Mouse (Mus musculus): Measurements from ENCODE around the gene Ptk6.

Gene Ptk6

DNA sequence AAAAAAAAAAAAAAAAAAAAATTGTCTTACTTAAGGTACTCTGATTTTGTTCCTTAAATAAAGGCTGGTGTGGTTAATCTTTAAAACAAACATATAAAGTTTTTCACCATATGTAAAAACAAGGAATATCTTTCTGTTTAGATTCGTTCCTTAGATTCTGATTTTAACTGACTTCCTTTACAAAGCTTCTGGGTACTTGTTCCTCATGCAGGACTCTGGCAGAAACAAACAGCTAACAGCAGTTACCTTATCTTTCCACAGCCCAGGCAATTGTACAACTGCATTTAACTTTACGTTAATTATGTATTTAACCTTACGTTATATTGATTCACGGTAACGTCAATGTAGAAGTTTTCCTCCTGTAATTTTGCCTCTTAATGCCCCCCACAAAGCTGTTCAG lies 36.1 kb downstream of the Ptk6 start:
- DNase-seq (ENCODE audit: low spot score in 2 of 2) = no peak

DNA sequence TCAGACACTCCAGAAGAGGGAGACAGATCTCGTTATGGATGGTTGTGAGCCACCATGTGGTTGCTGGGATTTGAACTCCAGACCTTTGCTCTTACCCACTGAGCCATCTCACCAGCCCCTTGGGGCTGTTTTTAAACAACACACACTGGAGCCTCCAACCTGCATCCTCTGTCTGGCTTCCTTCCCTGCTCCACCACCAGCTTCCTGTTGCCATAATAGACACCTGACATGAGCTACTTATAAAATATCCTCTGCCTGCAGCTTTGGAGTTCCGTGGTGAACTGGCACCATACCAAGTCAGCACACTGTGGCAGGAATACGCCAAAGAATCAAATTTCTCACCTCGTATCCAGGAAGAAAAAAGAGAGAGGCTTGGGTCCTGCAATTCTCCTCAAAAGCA lies 41.8 kb downstream of the Ptk6 start:
- no peak for DNase-seq (ENCODE audit: low spot score in 2 of 2)

DNA sequence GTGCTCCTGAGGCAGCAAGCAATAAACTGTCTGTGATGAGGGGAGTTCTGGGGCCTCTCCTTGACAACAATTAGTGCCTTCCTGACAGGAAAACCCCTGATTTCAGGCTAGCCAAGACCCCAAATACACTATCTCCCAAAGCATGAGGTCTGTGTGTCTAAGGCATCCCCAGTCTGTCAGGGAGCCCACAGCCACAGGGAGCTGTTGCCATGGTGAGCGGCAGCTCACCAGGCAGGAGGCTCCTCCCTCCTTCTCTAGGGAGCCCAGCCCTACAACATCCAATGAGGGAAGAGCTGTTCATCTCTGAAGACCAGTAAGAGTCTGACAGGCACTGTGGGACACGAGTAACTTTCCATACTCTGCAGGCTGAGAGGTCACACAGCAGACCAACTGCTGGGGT lies 42.8 kb downstream of the Ptk6 start:
- DNase-seq (ENCODE audit: low spot score in 2 of 2) = no peak

DNA sequence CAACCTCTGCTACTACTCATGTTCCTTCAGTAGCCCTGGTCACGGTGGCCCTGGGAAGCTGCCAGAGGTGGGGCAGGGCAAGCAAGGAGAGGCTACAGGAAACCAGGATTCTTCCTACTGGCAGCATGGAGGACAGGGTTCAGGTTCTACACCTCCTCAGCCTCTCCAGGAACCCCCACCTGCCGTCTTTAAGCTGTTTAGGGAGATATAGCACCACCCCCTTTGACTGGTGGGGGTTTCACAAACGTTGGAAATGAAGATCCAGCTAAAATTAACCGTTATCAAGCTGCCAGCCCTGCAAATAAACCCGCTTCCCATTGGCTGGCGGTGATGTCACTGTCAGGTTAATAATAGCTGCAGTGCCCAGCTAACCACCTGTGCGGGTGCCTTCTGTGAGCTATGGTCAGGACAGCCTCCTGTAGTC lies 43.5 kb downstream of the Ptk6 start:
- DNase-seq (ENCODE audit: low spot score in 2 of 2) = no peak

DNA sequence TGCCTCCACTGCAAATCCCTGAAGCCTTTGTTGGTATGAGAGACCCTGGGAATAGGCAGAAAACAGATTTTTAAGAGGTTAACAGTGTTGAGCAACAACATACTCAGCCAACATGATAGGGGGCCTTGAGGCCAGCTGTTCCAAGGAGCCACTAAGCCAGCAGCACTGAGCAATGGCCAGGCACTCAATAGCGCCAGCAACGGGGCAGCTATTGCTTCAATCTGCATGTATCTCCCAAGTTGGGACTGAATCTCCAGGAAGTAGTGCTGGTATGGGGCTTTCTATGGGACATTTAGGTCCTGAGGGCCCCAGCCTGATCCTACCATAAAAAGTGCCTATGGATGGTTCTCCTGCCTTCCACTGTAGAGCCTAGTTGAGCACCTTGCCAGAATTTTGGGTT lies 44.1 kb downstream of the Ptk6 start:
- DNase-seq (ENCODE audit: low spot score in 2 of 2) = no peak

DNA sequence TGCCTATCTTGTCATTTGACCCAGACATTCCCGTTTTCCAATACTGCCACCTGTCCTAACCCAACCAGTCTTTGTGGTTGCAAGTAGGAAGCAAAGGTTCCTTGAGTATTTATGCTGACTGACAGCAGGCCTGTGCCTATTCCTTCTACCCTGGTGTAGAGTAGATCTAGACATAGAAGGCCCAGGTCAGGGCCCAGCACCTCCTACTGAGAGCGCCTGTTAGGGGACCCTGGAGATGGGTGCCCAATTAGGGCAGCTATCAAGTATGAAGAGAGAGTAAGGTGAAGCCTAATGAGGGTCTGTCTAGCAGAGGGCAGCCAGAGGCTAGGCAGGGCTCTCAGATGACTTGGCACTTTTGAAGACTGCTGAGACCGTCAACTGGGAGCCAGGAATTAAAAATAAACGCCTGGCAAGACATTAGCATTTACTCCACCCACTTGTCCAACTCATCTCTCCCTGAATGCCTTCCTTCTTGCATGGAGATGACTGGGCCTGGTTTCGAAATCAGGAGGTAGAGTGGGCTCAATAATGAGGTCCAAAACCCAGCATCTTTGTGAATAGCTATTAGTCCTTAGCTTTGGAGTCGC lies 44.8 kb downstream of the Ptk6 start:
- DNase-seq (ENCODE audit: low spot score in 2 of 2) = no peak

DNA sequence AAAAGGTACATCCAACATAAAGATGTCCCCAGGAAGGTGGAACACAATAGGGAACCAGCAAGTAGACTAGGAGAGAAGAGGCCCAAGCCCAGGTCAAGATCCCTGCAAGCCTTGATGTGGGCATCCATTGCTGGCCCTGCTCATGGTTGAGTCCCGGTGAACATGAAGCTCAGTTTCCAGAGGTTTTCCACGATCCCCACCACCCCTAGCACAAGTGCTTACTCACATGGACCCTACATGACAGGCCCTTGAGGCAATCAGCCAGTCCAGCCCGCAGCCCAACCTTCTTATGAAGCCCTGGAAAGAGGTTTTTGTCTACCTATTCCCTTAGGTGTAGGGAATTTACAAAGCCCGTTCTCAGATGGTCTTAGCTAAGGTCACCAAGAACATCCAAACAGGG lies 45.4 kb downstream of the Ptk6 start:
- no peak for DNase-seq (ENCODE audit: low spot score in 2 of 2)

DNA sequence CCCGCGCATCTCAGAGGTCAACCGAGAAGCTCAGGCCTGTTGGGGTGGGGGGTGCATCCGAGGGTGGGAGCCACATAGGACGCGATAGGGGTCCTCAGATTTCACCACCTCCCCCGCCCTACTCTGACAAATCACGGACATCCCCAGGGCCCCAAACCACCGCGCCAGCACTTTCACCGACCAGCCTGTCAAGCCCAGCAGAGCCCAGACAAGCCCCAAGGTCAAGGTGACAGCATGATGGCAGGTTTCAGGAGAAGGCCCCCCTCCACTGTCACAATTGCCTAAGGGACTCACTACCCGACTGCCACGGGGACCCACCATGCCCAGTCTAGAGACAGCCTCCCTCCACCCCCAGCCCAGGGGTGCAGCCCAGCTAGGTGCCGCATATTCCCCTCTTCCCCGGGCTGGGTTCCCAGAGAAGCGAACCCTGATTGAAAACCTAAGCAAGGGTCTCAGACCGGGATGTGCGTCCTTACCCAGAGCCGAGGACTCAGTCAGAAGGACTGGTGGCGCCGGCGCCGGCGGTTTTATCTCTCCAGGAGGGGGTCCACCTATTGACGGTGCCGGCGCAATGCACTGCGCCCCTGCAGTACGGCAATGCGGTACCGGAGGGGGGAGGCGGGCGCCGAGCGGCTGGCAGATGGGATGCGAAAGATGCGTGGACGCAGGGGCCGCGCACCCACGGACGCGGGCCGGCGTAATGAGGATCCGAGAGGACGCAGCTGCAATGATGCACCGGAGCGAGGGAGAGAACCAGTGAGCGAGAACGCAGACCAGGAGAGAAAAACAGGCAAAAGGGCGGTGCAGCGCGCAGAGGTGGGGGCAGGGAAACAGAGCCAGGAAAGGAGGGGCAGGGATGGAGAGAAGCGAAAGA lies 46.1 kb downstream of the Ptk6 start, which contains the start of gene Eef1a2:
TSS of gene Eef1a2 (minus strand) at position 767 of the 874 bp plus-strand sequence.
- DNase-seq (ENCODE audit: low spot score in 2 of 2) = no peak

DNA sequence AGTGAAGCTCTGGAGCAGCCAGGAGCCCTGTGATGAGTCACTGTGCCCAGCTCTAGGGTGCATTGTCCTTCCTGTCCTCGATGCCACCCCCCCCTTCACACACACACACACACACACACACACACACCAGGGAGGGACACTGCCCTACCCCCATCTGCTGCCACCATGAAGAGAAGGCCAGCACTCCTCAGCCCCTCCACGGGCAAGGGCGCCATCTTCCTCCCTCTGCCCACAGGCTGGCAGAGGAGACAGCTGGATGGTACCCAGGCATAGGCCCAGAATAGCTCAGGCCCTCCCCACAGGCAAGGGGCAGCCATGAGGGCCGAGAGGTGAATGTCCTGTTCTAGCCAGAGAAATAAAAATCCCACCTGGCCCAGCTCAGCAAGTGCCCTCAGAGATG lies 46.8 kb downstream of the Ptk6 start:
- DNase-seq (ENCODE audit: low spot score in 2 of 2) = no peak

DNA sequence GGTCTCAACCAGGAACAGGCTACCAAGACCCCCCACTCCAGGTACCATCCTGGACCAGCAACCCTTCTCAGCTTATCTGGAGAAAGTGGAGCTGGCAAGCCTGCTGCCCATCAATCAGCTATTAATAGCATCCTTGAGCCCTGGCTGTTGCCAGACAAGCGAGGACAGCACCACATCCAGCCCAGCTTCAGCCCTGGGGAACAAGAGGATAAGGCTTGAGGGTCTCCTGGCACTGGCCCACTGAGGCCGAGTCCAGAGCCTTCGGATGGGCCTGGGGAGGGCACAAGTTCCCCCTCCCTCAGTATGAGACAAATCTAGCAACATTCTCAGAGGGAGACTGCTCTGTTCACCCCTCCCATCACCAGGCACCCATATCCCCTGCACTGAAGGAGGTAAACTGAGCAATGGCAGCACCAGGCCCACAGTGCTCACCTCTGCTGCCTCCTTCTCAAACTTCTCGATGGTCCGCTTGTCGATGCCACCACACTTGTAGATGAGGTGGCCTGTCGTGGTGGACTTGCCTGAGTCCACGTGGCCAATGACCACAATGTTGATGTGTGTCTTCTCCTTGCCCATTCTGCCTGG lies 47.7 kb downstream of the Ptk6 start:
- no peak for DNase-seq (ENCODE audit: low spot score in 2 of 2)

DNA sequence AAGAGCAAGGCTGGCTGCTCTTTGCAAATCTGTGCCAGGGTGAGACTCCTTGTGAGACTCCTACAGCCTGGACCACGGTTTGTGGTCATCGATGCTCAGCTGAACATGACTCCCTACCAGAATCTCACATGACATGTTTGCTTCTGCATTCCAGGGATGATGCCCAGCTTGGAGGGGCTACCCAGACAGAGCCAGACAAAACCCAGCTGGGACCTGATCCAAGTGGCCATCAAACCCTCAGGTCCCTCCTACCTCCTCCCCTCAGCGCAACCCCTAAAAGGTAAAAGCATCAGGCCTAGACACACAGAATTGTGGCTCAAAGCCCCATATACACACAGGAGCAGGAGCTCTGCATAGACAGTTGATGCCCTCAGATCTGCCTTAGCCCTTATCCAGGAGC lies 48.2 kb downstream of the Ptk6 start:
- no peak for DNase-seq (ENCODE audit: low spot score in 2 of 2)

DNA sequence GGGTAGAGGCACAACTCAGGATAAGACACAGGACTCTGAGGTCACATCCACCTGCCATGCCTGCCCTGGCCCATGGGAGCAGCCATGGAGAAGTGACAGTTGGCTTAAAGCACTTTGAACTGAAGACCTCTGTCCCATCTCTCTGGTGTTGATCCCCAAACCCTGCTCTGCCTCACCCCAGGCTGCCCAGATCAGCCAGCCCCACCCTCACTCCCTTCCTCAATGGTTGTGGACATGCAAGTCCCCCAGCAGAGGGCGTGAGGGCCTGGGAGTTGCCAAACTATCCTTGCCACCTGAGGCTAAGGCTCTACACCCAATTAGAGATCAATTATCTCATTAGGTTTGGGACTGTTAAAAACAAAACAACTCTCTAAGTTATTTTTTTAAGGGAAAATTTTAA lies 48.8 kb downstream of the Ptk6 start:
- peak in 1 of 2 experiments; percentile 11 for DNase-seq (ENCODE audit: low spot score in 2 of 2)

DNA sequence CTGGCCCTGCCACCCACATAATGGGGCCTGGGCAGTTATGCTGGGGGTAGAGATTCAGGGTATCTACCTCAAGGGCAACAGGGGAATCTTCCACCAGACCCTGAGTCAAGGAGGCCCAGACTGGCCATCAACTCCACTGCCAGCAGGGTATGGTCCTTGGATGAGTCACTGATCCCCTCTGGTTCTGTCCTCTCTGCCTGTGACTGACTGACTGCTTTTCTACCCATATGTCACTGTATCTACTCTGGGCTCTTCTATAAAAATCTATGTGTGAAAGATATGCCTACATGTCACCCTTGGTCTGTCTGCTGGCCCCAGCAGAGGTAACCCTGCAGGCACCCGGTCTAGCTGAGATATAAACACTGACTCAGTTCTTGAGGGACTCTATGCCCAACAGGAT lies 49.5 kb downstream of the Ptk6 start:
- no peak for DNase-seq (ENCODE audit: low spot score in 2 of 2)

DNA sequence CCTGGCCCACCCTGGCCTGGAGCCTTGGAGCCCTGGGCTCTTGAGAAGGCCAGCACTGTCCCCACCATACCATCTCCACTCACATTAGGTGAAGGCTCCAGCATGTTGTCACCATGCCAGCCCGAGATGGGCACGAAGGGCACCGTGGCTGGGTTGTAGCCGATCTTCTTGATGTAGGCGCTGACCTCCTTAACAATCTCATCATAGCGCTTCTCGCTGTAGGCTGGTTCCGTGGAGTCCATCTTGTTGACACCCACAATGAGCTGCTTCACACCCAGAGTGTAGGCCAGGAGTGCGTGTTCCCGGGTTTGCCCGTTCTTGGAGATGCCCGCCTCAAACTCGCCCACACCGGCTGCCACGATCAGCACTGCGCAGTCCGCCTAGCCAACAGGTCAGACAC lies 49.9 kb downstream of the Ptk6 start:
- DNase-seq (ENCODE audit: low spot score in 2 of 2) = no peak

DNA sequence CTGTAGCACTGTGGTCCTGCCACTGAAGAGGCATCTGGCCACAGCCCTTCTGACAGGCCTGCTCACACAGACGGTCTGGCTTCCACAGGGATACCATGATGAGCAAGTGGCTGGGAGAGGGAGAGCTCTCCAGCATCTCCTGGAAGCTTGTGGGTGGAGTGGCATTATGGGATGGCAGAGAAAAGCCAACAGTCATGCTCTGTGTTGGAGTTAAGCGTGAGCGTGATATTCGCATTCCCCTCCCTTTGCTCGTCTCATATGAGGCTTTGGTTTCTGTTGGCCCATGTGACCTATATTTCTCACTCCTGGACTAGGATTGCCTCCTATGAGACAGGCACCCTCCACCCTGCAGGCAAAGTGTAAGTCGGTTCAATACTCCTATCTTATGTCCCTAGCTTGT lies 52.3 kb downstream of the Ptk6 start:
- DNase-seq (ENCODE audit: low spot score in 2 of 2) = no peak

DNA sequence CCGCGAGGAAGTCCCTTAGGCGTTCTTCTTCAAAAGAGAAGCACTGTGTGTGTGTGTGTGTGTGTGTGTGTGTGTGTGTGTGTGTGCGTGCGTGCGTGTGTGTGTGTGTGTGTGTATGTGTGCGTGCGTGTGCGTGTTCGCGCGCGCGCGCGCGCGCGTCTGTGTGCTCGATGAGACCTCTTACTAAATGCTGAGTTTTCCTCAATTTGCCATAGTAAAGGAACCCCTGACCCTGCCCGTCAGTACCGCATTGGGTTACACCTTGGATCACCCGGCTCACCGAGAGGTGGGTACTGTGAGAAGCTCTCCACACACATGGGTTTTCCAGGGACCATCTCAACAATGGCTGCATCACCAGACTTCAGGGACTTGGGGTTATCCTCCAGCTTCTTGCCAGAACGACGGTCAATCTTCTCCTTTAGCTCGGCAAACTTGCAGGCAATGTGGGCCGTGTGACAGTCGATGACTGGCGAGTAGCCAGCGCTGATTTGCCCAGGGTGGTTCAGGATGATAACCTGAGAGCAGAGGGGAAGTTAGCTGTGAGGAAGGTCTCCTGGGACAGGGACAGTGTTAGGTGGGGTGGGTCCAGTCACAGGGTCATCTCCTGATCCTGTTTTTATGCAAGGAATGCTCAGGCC lies 54.2 kb downstream of the Ptk6 start:
- DNase-seq (ENCODE audit: low spot score in 2 of 2) = no peak

DNA sequence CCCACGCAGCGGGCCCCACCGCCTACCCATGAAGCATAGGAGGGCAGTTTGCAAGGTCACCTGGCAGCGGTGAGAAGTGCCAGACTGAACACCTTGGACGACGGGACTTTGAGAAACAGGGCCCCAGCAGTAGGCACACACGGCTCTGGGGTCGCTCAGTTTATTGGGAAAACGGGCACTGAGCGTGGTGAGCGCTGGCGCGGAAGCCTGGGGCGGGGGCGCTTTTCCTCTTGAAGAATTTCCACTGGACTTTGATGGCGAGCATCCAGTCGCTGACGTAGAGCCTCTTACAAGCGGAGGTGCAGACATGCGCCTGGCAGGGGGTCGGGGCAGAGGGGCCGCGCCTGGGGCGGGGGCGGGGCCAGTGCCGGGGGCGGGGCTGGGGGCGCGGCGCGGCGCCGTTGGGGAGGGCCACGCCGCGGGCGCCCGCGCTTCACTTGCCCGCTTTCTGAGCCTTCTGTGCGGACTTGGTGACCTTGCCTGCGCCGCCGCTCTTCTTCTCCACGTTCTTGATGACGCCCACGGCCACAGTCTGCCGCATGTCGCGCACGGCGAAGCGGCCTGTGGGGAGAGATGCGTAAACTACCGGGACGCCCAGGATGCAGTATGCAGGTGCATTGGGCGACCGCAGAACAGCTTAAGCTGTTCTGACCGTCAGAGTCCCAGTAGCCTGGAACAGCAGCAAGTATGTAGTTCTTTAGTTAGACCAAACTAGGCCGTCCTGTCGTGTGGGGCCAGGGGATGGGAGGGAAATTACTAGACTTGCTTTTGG lies 54.9 kb downstream of the Ptk6 start:
- DNase-seq (ENCODE audit: low spot score in 2 of 2) = no peak

DNA sequence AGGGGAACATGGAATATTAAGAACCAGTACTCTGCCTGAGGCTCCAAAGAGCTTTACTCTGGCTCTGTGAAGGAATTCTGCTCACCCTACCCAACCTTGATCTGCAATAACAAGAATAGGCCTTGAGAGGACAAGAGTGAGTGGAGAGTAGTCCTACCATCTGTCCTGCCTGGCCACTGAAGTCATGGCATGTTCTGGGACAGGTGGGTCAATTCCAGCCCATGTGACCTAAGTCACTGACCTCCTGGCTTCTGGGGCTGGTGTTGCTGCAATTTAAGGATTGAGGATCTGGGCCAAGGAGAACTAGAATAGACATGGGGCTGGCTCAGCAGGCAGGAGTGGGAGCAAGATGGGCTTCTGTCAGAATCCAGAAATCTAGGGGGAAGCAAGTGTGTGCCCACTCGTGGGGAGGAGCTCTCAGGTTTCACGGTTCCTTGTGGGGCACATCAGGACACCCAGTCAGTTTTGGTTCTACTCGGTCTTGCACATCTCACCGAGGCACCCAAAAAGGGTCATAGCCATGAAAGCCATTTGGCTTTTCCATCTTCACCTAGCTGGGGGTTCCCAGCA lies 55.5 kb downstream of the Ptk6 start:
- DNase-seq (ENCODE audit: low spot score in 2 of 2) = no peak

DNA sequence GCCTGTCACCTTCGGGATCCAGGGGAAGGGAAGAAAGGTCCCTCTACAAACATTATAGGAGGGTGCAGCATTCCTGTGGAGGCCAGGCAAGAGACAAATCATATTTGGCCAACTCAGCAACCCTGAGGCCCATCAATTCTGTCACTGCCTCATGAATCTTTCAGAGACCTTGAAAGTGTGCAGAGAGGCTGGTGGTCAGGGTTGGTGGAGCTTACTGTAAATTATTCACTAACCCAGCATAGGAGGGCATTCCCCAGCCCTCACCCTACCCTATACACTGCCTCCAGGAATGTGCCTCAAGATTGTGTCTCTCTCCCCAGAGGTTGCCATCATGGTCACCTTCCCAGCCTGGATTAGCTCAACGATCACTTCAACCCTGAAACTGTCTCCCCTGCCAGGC lies 57.9 kb downstream of the Ptk6 start:
- DNase-seq (ENCODE audit: low spot score in 2 of 2) = no peak
